ENCODE assay signal across 15 mouse cellular contexts in genomic region chr8:11323681-11324080, GRCm38 (mm10). TPM values are rescaled to one million over a fixed set of nuclear protein-coding genes. Genes with fewer than 3 reads are reported as not detected.
DNase-seq lines count a peak whose midpoint lies in the region; ATAC-seq and TF ChIP-seq lines count a peak whose summit lies in the region.
"Had no signal": no experiment of that assay in that cellular context is flagged by ENCODE, and none has a peak within 500 bp of the region (broad histone marks: within the 10 kb centered on the region; RNA-seq: fewer than 3 reads in every experiment).

No protein-coding gene starts in this region.

- H3K4me3 ChIP-seq in heart, embryonic 14.5 days (ENCODE audit: control insufficient read depth in 1 of 2, insufficient read depth in 1 of 2, low read depth in 1 of 2, low read length in 2 of 2) = no peak overlapping the region
- no peak overlapping the region for H3K4me3 ChIP-seq in kidney, postnatal 0 days (replicated peaks; ENCODE audit: low read depth, low read length)
- H3K4me3 ChIP-seq in kidney, embryonic 14.5 days (ENCODE audit: low read length) = no peak overlapping the region
- no peak overlapping the region for H3K4me3 ChIP-seq in embryonic fibroblast, embryonic 13.5 days (ENCODE audit: insufficient read depth, low read length)
- no peak overlapping the region for H3K4me3 ChIP-seq in forebrain, embryonic 15.5 days
- H3K4me3 ChIP-seq: embryonic facial prominence, embryonic 15.5 days had no signal

- no peaks in the 10 kb centered on the region for H3K27me3 ChIP-seq in heart, embryonic 14.5 days (ENCODE audit: control insufficient read depth, insufficient read depth, low read length)
- H3K27me3 ChIP-seq in kidney, postnatal 0 days (ENCODE audit: insufficient read depth, low read length) = no peaks in the 10 kb centered on the region
- H3K27me3 ChIP-seq in kidney, embryonic 14.5 days (ENCODE audit: control insufficient read depth, insufficient read depth, low read length) = no peaks in the 10 kb centered on the region
- no peaks in the 10 kb centered on the region for H3K27me3 ChIP-seq in forebrain, embryonic 15.5 days
- H3K27me3 ChIP-seq: embryonic facial prominence, embryonic 15.5 days had no signal

- no peak for TF ChIP-seq POLR2A in embryonic fibroblast, embryonic 13.5 days (IDR thresholded peaks at IDR 0.05; ENCODE audit: low read depth, low read length)

- no peaks in the 10 kb centered on the region for H3K9me3 ChIP-seq in heart, embryonic 14.5 days (ENCODE audit: control insufficient read depth, low read length)
- no peaks in the 10 kb centered on the region for H3K9me3 ChIP-seq in kidney, postnatal 0 days (replicated peaks; ENCODE audit: low read length)
- H3K9me3 ChIP-seq in kidney, embryonic 14.5 days (ENCODE audit: control insufficient read depth, low read length) = no peaks in the 10 kb centered on the region
- H3K9me3 ChIP-seq in forebrain, embryonic 15.5 days = no peaks in the 10 kb centered on the region
- H3K9me3 ChIP-seq: embryonic facial prominence, embryonic 15.5 days had no signal

- 88% methylated on average over 1 of the region's 1 CpGs for WGBS in heart, embryonic 14.5 days
- 56% methylated on average over 1 of the region's 1 CpGs for WGBS in kidney, postnatal 0 days
- WGBS in kidney, embryonic 14.5 days = 76% methylated on average over 1 of the region's 1 CpGs
- WGBS in forebrain, embryonic 15.5 days = 89% methylated on average over 1 of the region's 1 CpGs

- no peak for TF ChIP-seq CTCF in kidney, postnatal 0 days (IDR thresholded peaks at IDR 0.05; ENCODE audit: low read depth)
- no peak for TF ChIP-seq CTCF in embryonic fibroblast, embryonic 13.5 days (IDR thresholded peaks at IDR 0.05; ENCODE audit: borderline replicate concordance, insufficient read depth, low read length)

- H3K9ac ChIP-seq in heart, embryonic 14.5 days (ENCODE audit: low read length) = 0 out of 2 replicates have a peak overlapping the region, but pooled peaks have one; percentile 16
- H3K9ac ChIP-seq in kidney, postnatal 0 days (ENCODE audit: low read depth, low read length) = no peak overlapping the region
- H3K9ac ChIP-seq in kidney, embryonic 14.5 days (ENCODE audit: low read depth, low read length) = no peak overlapping the region
- no peak overlapping the region for H3K9ac ChIP-seq in forebrain, embryonic 15.5 days (replicated peaks)
- H3K9ac ChIP-seq: embryonic facial prominence, embryonic 15.5 days had no signal

- peak overlapping the region; percentile 29 to 52; a peak in 1 of 4 replicates for H3K27ac ChIP-seq in heart, embryonic 14.5 days (replicated peaks in 1 of 2; ENCODE audit: control insufficient read depth in 1 of 2, insufficient read depth in 1 of 2, low read depth in 2 of 2, low read length in 2 of 2)
- H3K27ac ChIP-seq in kidney, postnatal 0 days = 0 out of 2 replicates have a peak overlapping the region, but pooled peaks have one; percentile 60
- no peak overlapping the region for H3K27ac ChIP-seq in kidney, embryonic 14.5 days (ENCODE audit: low read depth, low read length)
- H3K27ac ChIP-seq in embryonic fibroblast, embryonic 13.5 days (ENCODE audit: insufficient read depth, low read length) = peak overlapping the region; percentile 80; the same call in 1 of the 2 replicates
- no peak overlapping the region for H3K27ac ChIP-seq in forebrain, embryonic 15.5 days (replicated peaks)
- H3K27ac ChIP-seq: embryonic facial prominence, embryonic 15.5 days had no signal

- H3K4me2 ChIP-seq in heart, embryonic 14.5 days (ENCODE audit: low read length) = no peak overlapping the region
- no peak overlapping the region for H3K4me2 ChIP-seq in kidney, postnatal 0 days (ENCODE audit: low read length)
- H3K4me2 ChIP-seq in kidney, embryonic 14.5 days (replicated peaks; ENCODE audit: low read depth, low read length) = no peak overlapping the region
- no peak overlapping the region for H3K4me2 ChIP-seq in forebrain, embryonic 15.5 days (replicated peaks)
- H3K4me2 ChIP-seq: embryonic facial prominence, embryonic 15.5 days had no signal

- peaks cover 18% of the 10 kb centered on the region for H3K36me3 ChIP-seq in heart, embryonic 14.5 days (ENCODE audit: control insufficient read depth, insufficient read depth, low read length)
- peaks cover 4% of the 10 kb centered on the region; the same call in 1 of the 2 replicates for H3K36me3 ChIP-seq in kidney, postnatal 0 days (ENCODE audit: insufficient read depth, low read length)
- peaks cover 2% of the 10 kb centered on the region; the same call in 1 of the 2 replicates for H3K36me3 ChIP-seq in kidney, embryonic 14.5 days (ENCODE audit: control insufficient read depth, insufficient read depth, low read length)
- H3K36me3 ChIP-seq in forebrain, embryonic 15.5 days = no peaks in the 10 kb centered on the region
- H3K36me3 ChIP-seq: embryonic facial prominence, embryonic 15.5 days had no signal

- peaks cover 39 to 77% of the 10 kb centered on the region in 2 experiments for H3K4me1 ChIP-seq in heart, embryonic 14.5 days (ENCODE audit: control insufficient read depth in 2 of 2, insufficient read depth in 2 of 2, low read length in 2 of 2)
- H3K4me1 ChIP-seq in kidney, postnatal 0 days (replicated peaks; ENCODE audit: insufficient read depth, low read length) = peaks cover 45% of the 10 kb centered on the region
- H3K4me1 ChIP-seq in kidney, embryonic 14.5 days (ENCODE audit: control insufficient read depth, insufficient read depth, low read length) = peaks cover 32% of the 10 kb centered on the region
- peaks cover 32% of the 10 kb centered on the region for H3K4me1 ChIP-seq in embryonic fibroblast, embryonic 13.5 days (ENCODE audit: control insufficient read depth, insufficient read depth, low read length)
- no peaks in the 10 kb centered on the region for H3K4me1 ChIP-seq in forebrain, embryonic 15.5 days

- DNase-seq in heart, adult 8-10 months (ENCODE audit: low spot score) = no peak
- DNase-seq in kidney, postnatal 0 days (ENCODE audit: low spot score) = no peak
- peak; percentile 40 for DNase-seq in NIH3T3 (ENCODE audit: low read depth)
- DNase-seq: cerebellum, adult 9-11 months; gastrocnemius, postnatal 36 days; lung, adult 18-20 months; right cerebral cortex, adult 18-20 months; thymus, postnatal 25 days had no signal

- ATAC-seq in heart, embryonic 14.5 days (ENCODE audit: insufficient number of reproducible peaks, insufficient read depth, low FRiP score, low read depth) = no peak
- no peak for ATAC-seq in kidney, postnatal 0 days (replicated peaks; ENCODE audit: low FRiP score, low read depth)
- no peak for ATAC-seq in kidney, embryonic 14.5 days (ENCODE audit: low FRiP score, low TSS enrichment)
- ATAC-seq in forebrain, embryonic 15.5 days (replicated peaks) = no peak
- ATAC-seq: midbrain, embryonic 16.5 days had no signal

RNA-seq across cellular contexts. Expression of gene Col4a1, which starts 11.1 kb away (rescaled TPM):
- polyA plus RNA-seq in heart, embryonic 14.5 days (2014; fragmentation: Nextera tagmentation; extraction: Ambion mirVana) = 250 and 253 TPM in 2 replicates
- 100 to 1,000 TPM; 136 to 221 (median 183) TPM for total RNA-seq in heart, adult 8-10 months (2022)
- 305 and 310 TPM in 2 replicates for polyA plus RNA-seq in kidney, postnatal 0 days (2015; fragmentation: Nextera tagmentation; extraction: Ambion mirVana)
- 169 and 322 TPM in 2 replicates for polyA plus RNA-seq in kidney, embryonic 14.5 days (2014; fragmentation: Nextera tagmentation; extraction: Ambion mirVana)
- polyA plus RNA-seq in embryonic fibroblast, embryonic 13.5 days (2011; ENCODE audit: insufficient read length, low read depth, missing spikeins) = 757 and 1,094 TPM in 2 replicates
- polyA plus RNA-seq in forebrain, embryonic 15.5 days (2015; fragmentation: Nextera tagmentation; extraction: Ambion mirVana) = 61.4 and 67.6 TPM in 2 replicates
- total RNA-seq: megakaryocyte-erythroid progenitor cell, adult 5-6 weeks had no signal

RNA-seq across cellular contexts. Expression of gene Col4a2, which starts 11.1 kb away (rescaled TPM):
- polyA plus RNA-seq in heart, embryonic 14.5 days (2014; fragmentation: Nextera tagmentation; extraction: Ambion mirVana) = 77.7 and 80.3 TPM in 2 replicates
- 100 to 1,000 TPM in 3 of 4 experiments, 10 to 100 TPM in 1; 93.1 to 141 (median 113) TPM for total RNA-seq in heart, adult 8-10 months (2022)
- polyA plus RNA-seq in kidney, postnatal 0 days (2015; fragmentation: Nextera tagmentation; extraction: Ambion mirVana) = 139 and 140 TPM in 2 replicates
- polyA plus RNA-seq in kidney, embryonic 14.5 days (2014; fragmentation: Nextera tagmentation; extraction: Ambion mirVana) = 45.1 and 82.2 TPM in 2 replicates
- polyA plus RNA-seq in embryonic fibroblast, embryonic 13.5 days (2011; ENCODE audit: insufficient read length, low read depth, missing spikeins) = 282 and 415 TPM in 2 replicates
- polyA plus RNA-seq in forebrain, embryonic 15.5 days (2015; fragmentation: Nextera tagmentation; extraction: Ambion mirVana) = 28.7 and 32.4 TPM in 2 replicates

Comparison
In these comparisons a context has a peak if more than half of its experiments do, and no peak if none do; other contexts are left out.
1. H3K27ac ChIP-seq: peak in heart, embryonic 14.5 days (2 of 2), kidney, postnatal 0 days (single experiment) and embryonic fibroblast, embryonic 13.5 days (single experiment); none in kidney, embryonic 14.5 days (single experiment) and forebrain, embryonic 15.5 days (single experiment).